Mouse (Mus musculus) bone marrow macrophage, adult 2 months (primary cell): ENCODE results near the gene Cfap97.

ENCODE experiments used
- CTCF ChIP-seq: IDR thresholded peaks from 2 replicates; pipeline ENCODE4 v1.5.1; 2012; ENCODE audit warnings: low read depth, mild to moderate bottlenecking, low read length, moderate library complexity
- POLR2A ChIP-seq: IDR thresholded peaks from 2 replicates; pipeline ENCODE4 v1.6.1; 2012; ENCODE audit warnings: mild to moderate bottlenecking, low read depth, low read length, borderline replicate concordance

DNA sequence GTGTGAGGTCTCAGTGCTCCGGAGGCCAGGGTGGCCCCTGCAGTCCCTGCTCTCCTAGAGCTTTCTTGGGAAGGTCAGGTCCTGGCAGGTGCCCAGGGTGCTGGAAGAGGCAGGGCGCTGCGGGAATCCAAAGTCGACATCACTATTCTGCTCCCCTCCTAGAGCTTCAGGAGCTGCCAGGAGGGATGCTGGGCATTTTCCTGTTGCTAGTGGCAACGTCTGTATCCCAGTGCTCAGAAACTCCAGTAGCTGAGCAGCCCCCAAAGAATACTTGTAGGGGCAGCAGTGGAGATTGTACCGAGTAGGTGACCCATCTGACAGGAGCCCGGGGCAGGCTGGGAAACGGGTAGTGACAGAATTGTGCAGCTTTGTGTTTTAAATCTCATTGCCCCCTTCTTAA lies 81.2 kb downstream of the Cfap97 start:
- TF ChIP-seq CTCF (no peak), POLR2A (no peak)
